Mouse (Mus musculus): ENCODE results near the gene Ankrd12. TPM values are rescaled to one million over a fixed set of nuclear protein-coding genes. Genes with fewer than 3 reads are reported as not detected.

Gene Ankrd12
- polyA plus RNA-seq, 1 experiment, result 9.3 TPM

DNA sequence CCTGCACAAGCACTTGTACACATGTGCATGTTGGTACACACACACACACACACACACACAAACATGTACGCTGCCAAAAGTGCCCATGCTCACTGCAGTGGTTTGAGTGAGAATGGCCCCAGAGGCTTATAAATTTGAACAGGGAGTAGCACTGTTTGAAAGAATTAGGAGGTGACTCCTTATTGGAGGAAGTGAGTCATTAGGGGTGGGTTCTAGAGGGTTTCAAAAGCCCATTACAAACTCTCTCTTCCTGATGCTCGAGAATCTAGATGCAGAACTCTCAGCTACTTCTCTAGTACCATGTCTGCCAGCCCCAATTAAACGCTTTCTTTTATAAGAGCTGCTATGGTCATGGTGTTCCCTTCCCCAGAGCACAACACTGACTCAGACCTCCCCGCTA is 28.1 kb downstream of the Ankrd12 start:
- no peak for TF ChIP-seq GATA1 (IDR thresholded peaks at IDR 0.05; ENCODE audit: low read length)

- TF ChIP-seq GATA1 (IDR thresholded peaks at IDR 0.05; ENCODE audit: low read length), result no peak
Observed at GRCm38 (mm10) chr17:66048199-66048598, 28.7 kb downstream of the Ankrd12 start.

DNA sequence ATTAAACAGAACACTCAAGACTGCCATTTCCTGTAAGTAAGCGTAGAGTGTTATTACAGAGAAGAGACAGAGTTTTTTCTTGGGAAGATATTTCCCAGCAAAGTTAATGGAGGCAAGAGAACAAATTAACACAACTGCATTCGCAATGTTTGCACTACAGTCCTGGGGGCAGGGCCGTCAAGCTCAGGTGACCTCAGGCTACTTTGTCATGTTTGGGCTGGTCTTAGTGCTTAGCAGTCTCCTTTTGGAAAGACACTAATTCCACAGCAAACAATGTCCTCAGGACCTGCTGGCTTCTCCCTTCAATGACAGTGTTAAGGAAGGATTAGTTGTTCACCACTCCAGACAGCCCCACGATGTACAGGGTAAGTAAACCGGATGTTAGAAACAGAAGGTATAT is 35.9 kb downstream of the Ankrd12 start:
- TF ChIP-seq GATA1 (IDR thresholded peaks at IDR 0.05; ENCODE audit: low read length), result no peak

DNA sequence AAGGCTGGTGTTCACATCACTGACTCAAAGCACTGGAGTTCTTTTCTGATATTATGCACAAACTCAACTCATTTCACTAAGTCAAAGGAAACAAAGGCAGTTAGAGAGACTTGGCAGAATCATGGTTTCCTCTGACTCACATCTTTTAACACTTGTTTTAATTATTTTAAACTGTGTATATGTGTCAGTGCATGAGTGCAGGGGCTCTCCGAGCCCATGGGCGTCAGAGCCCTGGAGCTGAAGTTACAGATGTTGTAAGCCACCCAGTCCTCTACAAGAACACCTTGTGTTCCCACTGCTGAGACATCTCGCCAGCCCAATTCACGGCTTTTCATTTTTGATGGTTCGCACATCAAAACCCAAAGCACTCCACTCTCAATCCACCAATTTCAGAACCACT is 43.6 kb downstream of the Ankrd12 start:
- TF ChIP-seq GATA1 (IDR thresholded peaks at IDR 0.05; ENCODE audit: low read length), result no peak

DNA sequence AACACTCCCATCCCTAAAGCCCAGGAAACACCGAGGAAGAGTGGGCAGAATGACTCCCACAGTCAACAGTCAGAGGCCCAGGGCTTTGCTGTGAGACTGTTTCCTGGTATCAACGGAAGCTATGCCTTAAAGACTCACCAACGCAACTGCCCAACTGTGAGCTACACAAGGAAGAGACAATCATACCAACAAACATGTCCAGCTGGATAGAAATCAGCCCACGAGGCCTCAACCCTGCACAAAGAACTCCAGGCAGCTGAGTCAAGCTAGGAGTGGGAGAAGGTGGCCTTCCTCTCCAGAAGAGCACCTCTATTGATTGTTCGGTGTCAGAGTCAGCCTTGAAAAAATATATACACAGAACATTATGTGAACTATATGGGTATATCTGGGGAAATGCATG is 44.9 kb downstream of the Ankrd12 start:
- no peak for TF ChIP-seq GATA1 (IDR thresholded peaks at IDR 0.05; ENCODE audit: low read length)

DNA sequence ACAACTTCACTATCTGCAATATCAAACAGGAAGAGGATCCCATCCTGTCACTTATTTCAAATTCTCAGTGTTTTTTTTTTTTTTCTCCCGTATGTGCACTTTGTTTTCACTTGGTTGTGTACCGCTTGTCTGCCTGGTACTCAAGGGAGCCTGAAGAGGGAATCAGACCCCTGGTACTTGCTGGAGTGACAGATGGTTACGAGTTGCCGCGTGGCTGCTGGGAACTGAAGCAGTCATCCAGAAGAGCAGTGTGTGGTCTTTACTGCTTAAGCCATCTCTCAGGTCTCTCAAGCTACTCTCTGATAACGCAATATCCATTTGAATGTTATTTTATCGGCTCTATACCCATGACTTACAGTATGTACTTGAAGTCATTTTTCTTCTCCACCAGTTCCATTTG is 52.7 kb downstream of the Ankrd12 start:
- no peak for TF ChIP-seq GATA1 (IDR thresholded peaks at IDR 0.05; ENCODE audit: low read length)

GRCm38 (mm10) chr17:66011790-66012189 is 65.1 kb downstream of the Ankrd12 start:
- no peak for TF ChIP-seq GATA1 (IDR thresholded peaks at IDR 0.05; ENCODE audit: low read length)

DNA sequence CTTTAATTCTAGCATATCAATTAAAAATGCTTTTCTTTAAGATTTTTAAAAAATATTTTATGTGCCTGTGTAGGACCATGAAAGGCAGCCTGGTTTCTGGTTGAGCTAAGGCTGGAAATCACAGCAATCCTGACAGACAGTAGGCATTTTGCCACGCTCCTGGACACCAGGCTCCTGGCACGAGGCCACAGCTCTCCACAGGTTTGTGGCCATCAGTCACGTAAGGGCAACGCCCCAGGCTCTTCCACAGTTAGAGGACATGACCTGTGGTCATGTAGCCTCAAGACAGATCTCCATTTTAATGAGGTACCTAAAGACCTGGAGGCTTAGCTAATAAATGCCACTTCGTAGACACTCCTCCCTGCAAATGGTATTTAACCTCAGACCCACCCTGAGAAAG is 69.0 kb downstream of the Ankrd12 start:
- no peak for TF ChIP-seq GATA1 (IDR thresholded peaks at IDR 0.05; ENCODE audit: low read length)

DNA sequence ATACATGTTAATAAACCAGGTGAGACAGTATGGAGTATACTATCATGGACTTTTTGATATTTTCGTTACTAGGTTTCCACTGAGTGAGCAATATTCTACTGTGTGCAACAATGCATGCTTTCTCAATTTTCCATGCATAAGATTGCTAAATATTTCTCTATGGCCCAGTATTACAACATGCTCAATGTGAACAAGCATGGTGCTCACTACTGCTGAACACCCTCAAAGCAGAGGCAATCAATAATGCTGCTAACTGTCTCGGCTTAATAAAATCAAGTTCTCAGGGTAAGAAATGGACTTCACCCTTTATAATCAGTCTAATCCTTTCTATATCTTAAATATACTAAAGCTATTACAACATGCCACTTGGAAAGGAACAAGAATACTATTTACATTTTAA is 69.4 kb downstream of the Ankrd12 start:
- no peak for TF ChIP-seq GATA1 (IDR thresholded peaks at IDR 0.05; ENCODE audit: low read length)

GRCm38 (mm10) chr17:65988151-65988820 is 88.6 kb downstream of the Ankrd12 start:
- TF ChIP-seq GATA1 (IDR thresholded peaks at IDR 0.05; ENCODE audit: low read length), result peak; percentile 60

- TF ChIP-seq GATA1 (IDR thresholded peaks at IDR 0.05; ENCODE audit: low read length), result no peak
Observed at GRCm38 (mm10) chr17:65967751-65968150, 109.1 kb downstream of the Ankrd12 start.

DNA sequence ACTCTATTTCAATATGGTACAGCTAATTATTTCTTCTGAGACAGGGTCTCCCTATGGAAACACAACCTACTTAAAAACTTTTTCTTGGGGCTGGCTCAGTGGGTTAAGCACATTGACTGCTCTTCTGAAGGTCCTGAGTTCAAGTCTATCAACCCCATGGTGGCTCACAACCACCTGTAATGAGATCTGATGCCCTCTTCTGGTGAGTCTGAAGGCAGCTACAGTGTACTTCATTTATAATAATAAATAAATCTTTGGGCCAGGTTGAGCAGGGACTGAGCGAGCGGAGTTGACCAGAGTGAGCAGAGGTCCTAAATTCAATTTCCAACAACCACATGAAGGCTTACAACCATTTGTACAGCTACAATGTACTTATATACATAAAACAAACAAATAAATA is 114.6 kb downstream of the Ankrd12 start:
- TF ChIP-seq GATA1 (IDR thresholded peaks at IDR 0.05; ENCODE audit: low read length), result no peak

DNA sequence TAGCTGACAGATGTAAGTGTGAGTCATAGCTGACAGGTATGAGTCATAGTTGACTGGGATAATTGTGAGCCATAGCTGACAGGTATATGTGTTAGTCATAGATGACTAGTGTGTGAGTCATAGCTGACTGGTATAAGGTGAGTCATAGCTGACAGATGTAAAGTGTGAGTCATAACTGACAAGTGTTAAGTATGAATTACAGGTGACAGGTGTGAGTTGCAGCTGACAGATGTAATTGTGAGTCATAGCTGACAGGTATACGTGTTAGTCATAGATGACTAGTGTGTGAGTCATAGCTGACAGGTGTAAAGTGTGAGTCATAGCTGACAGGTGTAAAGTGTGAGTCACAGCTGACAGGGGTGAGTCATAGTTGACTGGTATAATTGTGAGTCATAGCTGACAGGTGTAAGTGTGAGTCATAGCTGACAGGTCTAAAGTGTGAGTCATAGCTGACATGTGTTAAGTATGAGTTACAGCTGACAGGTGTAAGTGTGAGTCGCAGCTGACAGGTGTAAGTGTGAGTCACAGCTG is 115.2 kb downstream of the Ankrd12 start:
- TF ChIP-seq GATA1 (IDR thresholded peaks at IDR 0.05; ENCODE audit: low read length), result no peak

GRCm38 (mm10) chr17:65959011-65959410 is 117.9 kb downstream of the Ankrd12 start:
- no peak for TF ChIP-seq GATA1 (IDR thresholded peaks at IDR 0.05; ENCODE audit: low read length)

GRCm38 (mm10) chr17:65958366-65958765 is 118.5 kb downstream of the Ankrd12 start:
- no peak for TF ChIP-seq GATA1 (IDR thresholded peaks at IDR 0.05; ENCODE audit: low read length)

GRCm38 (mm10) chr17:65957782-65958325 is 119.0 kb downstream of the Ankrd12 start:
- TF ChIP-seq GATA1 (IDR thresholded peaks at IDR 0.05; ENCODE audit: low read length), result no peak
